Mouse (Mus musculus) testis, postnatal 14 days (tissue): Measurements from ENCODE around the gene Pacrg.

Experiments used
- DNase-seq: peaks from one replicate; pipeline ENCODE4 v3.0.0; 2021; ENCODE audit warnings: low spot score

Pacrg gene

GRCm38 (mm10) chr17:10740083-10740482, 100.0 kb downstream of the Pacrg start:
- DNase-seq = no peak

GRCm38 (mm10) chr17:10737966-10738365, 102.1 kb downstream of the Pacrg start:
- DNase-seq = no peak

GRCm38 (mm10) chr17:10734733-10735132, 105.4 kb downstream of the Pacrg start:
- DNase-seq = no peak

- DNase-seq = no peak
Measured at GRCm38 (mm10) chr17:10732303-10733048, 107.6 kb downstream of the Pacrg start.

GRCm38 (mm10) chr17:10724853-10725252, 115.3 kb downstream of the Pacrg start:
- no peak for DNase-seq

- DNase-seq = no peak
Measured at GRCm38 (mm10) chr17:10721562-10721961, 118.5 kb downstream of the Pacrg start.

GRCm38 (mm10) chr17:10717148-10717547, 123.0 kb downstream of the Pacrg start:
- DNase-seq = no peak

- no peak for DNase-seq
Measured at GRCm38 (mm10) chr17:10702781-10703180, 137.3 kb downstream of the Pacrg start.

- DNase-seq = no peak
Measured at GRCm38 (mm10) chr17:10698041-10698440, 142.1 kb downstream of the Pacrg start.

GRCm38 (mm10) chr17:10695421-10695820, 144.7 kb downstream of the Pacrg start:
- DNase-seq = no peak

- no peak for DNase-seq
Measured at GRCm38 (mm10) chr17:10677098-10677497, 163.0 kb downstream of the Pacrg start.

GRCm38 (mm10) chr17:10675536-10675935, 164.6 kb downstream of the Pacrg start:
- no peak for DNase-seq

- DNase-seq = no peak
Measured at GRCm38 (mm10) chr17:10675048-10675447, 165.1 kb downstream of the Pacrg start.

- no peak for DNase-seq
Measured at GRCm38 (mm10) chr17:10661294-10661693, 178.8 kb downstream of the Pacrg start.

- DNase-seq = no peak
Measured at GRCm38 (mm10) chr17:10643604-10644003, 196.5 kb downstream of the Pacrg start.

GRCm38 (mm10) chr17:10639816-10640215, 200.3 kb downstream of the Pacrg start:
- no peak for DNase-seq

- DNase-seq = no peak
Measured at GRCm38 (mm10) chr17:10635955-10636470, 204.1 kb downstream of the Pacrg start.

GRCm38 (mm10) chr17:10635470-10635869, 204.6 kb downstream of the Pacrg start:
- DNase-seq = no peak

- no peak for DNase-seq
Measured at GRCm38 (mm10) chr17:10635046-10635445, 205.1 kb downstream of the Pacrg start.

- no peak for DNase-seq
Measured at GRCm38 (mm10) chr17:10633769-10634168, 206.3 kb downstream of the Pacrg start.

GRCm38 (mm10) chr17:10628240-10628639, 211.9 kb downstream of the Pacrg start:
- DNase-seq = no peak

GRCm38 (mm10) chr17:10627476-10627875, 212.6 kb downstream of the Pacrg start:
- no peak for DNase-seq

- no peak for DNase-seq
Measured at GRCm38 (mm10) chr17:10626299-10627095, 213.6 kb downstream of the Pacrg start.
